Mouse (Mus musculus): Measurements from ENCODE around the gene Slc25a5. TPM values are rescaled to one million over a fixed set of nuclear protein-coding genes. Genes with fewer than 3 reads are reported as not detected.

The Slc25a5 gene
- polyA plus RNA-seq (2015; fragmentation: Nextera tagmentation; extraction: Ambion mirVana) = 691 and 733 TPM in 2 replicates

DNA sequence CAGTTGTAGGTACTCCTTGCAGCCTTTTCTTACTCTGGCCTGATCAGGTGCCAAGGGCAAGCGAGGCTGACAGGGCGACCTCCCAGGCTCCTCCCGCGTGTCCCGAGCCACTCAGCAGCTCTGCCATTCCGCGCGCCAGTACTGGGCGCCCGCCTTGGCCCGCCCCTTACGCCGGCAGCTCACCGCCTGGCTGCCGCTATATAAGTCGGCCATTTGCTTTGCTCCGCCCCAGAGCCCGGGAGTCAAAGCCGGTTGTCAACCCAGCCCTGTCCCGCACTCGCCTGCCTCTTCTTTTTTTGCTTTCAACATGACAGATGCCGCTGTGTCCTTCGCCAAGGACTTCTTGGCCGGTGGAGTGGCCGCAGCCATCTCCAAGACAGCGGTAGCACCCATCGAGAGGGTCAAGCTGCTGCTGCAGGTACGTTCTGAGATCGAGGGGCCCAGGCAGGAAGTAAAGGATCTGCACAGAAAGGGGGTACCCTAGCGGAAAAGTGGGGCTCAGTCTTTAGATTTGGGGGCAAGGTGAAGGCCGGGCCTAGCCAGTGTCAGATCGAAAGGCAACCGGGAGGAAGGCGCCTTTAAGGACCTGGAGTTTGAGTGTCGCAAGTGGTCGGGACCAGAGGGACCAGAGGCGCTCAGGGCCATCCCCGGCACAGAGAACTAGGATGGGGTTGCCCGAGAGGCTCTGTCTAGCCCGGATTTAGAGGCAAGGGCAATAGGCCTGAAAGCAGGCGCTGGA, at the start of gene Slc25a5:
Gene Slc25a5 (plus strand): TSS at position 228 of the 739 bp plus-strand sequence.
- H3K36me3 ChIP-seq (ENCODE audit: control insufficient read depth, insufficient read depth, low read length) = no peaks in the 10 kb centered on the region

DNA sequence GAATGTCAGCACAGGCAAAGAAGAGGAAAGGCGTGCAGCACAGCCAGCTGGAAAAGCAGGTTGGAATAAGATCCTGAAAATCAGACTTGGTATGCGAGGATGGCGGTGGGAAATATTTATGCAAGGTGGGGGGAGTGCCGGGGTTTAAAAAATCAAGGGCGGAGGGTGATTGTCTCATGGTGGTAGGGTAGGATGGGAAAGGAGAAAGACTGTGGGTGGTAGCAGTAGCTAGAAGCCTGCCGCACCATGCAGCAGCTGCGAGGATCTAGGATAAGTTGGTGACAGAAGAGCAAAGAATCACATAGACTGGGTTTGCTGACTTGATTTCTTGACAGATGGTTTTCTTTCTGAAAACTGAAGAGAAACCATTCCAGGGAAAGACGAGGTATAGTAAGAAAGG, 48.7 kb upstream of the Slc25a5 start:
- H3K27me3 ChIP-seq (ENCODE audit: control insufficient read depth, insufficient read depth, low read length) = no peaks in the 10 kb centered on the region
- no peak for ATAC-seq (ENCODE audit: insufficient read depth, low FRiP score)
- 75% methylated on average over 8 of the region's 8 CpGs for WGBS
- no peaks in the 10 kb centered on the region for H3K9me3 ChIP-seq (replicated peaks; ENCODE audit: control insufficient read depth, low read length)
- H3K27ac ChIP-seq (ENCODE audit: low read length) = no peak overlapping the region
- no peaks in the 10 kb centered on the region for H3K4me1 ChIP-seq (ENCODE audit: control insufficient read depth, insufficient read depth, low read length)
- no peak overlapping the region for H3K9ac ChIP-seq (ENCODE audit: low read length)
- H3K36me3 ChIP-seq (ENCODE audit: control insufficient read depth, insufficient read depth, low read length) = no peaks in the 10 kb centered on the region
- H3K4me3 ChIP-seq (replicated peaks; ENCODE audit: low read length) = no peak overlapping the region
- H3K4me2 ChIP-seq (ENCODE audit: low read depth, low read length) = no peak overlapping the region

More for the DNA sequence above, at the start of gene Slc25a5:
- peak within 1 kb of the TSS; percentile 68 for H3K4me3 ChIP-seq (replicated peaks; ENCODE audit: low read length)
- peak; percentile 92 for ATAC-seq (ENCODE audit: insufficient read depth, low FRiP score)
- H3K9me3 ChIP-seq (replicated peaks; ENCODE audit: control insufficient read depth, low read length) = no peaks in the 10 kb centered on the region
- peak within 1 kb of the TSS; percentile 58 for H3K4me2 ChIP-seq (ENCODE audit: low read depth, low read length)
- H3K9ac ChIP-seq (ENCODE audit: low read length) = peak within 1 kb of the TSS; percentile 80
- no peaks in the 10 kb centered on the region for H3K4me1 ChIP-seq (ENCODE audit: control insufficient read depth, insufficient read depth, low read length)
- H3K27ac ChIP-seq (ENCODE audit: low read length) = peak within 1 kb of the TSS; percentile 92
- H3K27me3 ChIP-seq (ENCODE audit: control insufficient read depth, insufficient read depth, low read length) = no peaks in the 10 kb centered on the region
- WGBS = 9% methylated on average over 41 of the region's 41 CpGs

DNA sequence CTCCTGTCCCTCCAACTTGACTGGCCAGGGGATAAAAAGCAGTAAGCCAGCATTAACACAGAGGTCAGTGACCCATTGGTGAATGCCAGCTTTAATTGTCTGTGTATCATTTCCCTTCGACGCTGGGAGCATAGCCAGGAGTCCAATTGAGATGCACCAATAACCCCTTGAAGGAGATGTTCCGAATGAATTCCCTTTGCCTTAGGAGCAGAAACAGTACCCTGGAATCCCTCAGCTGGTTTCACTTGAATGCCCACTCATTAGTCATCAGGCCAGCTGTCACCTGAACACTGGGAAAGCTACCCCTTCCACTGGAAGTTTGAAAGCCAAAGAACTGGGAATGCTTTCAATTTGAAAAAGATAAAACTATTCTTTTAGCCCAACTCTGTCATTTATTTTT, 46.9 kb upstream of the Slc25a5 start:
- Histone ChIP-seq H3K27me3 (ENCODE audit: control insufficient read depth, insufficient read depth, low read length) (no peaks in the 10 kb centered on the region), H3K27ac (ENCODE audit: low read length) (no peak overlapping the region), H3K9me3 (replicated peaks; ENCODE audit: control insufficient read depth, low read length) (no peaks in the 10 kb centered on the region), H3K4me1 (ENCODE audit: control insufficient read depth, insufficient read depth, low read length) (no peaks in the 10 kb centered on the region), H3K4me2 (ENCODE audit: low read depth, low read length) (no peak overlapping the region), H3K9ac (ENCODE audit: low read length) (no peak overlapping the region), H3K4me3 (replicated peaks; ENCODE audit: low read length) (no peak overlapping the region), H3K36me3 (ENCODE audit: control insufficient read depth, insufficient read depth, low read length) (no peaks in the 10 kb centered on the region)
- no peak for ATAC-seq (ENCODE audit: insufficient read depth, low FRiP score)
- 55% methylated on average over 3 of the region's 3 CpGs for WGBS

DNA sequence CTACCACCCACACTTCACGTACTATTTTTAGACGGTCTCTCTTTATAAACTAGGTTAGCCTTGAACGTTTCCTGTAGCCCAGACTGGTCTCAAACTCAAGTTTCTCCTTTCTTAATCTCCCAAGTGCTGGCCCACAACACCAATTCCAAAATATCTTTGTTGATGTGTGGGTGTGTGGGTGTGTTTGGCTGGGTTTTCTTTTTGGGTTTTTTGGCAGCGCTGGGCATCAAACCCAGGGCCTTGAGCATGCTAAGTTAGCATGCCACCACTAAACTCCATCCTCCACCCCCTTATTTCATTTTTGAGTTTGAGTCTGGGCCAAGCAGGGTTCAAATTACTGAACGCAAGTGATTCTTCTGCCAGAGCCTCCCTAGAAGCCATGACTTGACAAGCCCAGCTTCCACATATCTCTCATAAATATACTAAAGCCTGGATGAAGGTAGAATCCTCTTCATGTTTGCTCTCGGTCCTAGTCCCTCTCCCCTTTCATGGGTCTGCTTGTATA, 46.1 kb upstream of the Slc25a5 start:
- H3K9me3 ChIP-seq (replicated peaks; ENCODE audit: control insufficient read depth, low read length) = no peaks in the 10 kb centered on the region
- no peak for ATAC-seq (ENCODE audit: insufficient read depth, low FRiP score)
- no peak overlapping the region for H3K4me3 ChIP-seq (replicated peaks; ENCODE audit: low read length)
- WGBS = 61% methylated on average over 6 of the region's 6 CpGs
- H3K27ac ChIP-seq (ENCODE audit: low read length) = no peak overlapping the region
- no peak overlapping the region for H3K9ac ChIP-seq (ENCODE audit: low read length)
- no peaks in the 10 kb centered on the region for H3K36me3 ChIP-seq (ENCODE audit: control insufficient read depth, insufficient read depth, low read length)
- no peaks in the 10 kb centered on the region for H3K27me3 ChIP-seq (ENCODE audit: control insufficient read depth, insufficient read depth, low read length)
- H3K4me1 ChIP-seq (ENCODE audit: control insufficient read depth, insufficient read depth, low read length) = no peaks in the 10 kb centered on the region
- no peak overlapping the region for H3K4me2 ChIP-seq (ENCODE audit: low read depth, low read length)

DNA sequence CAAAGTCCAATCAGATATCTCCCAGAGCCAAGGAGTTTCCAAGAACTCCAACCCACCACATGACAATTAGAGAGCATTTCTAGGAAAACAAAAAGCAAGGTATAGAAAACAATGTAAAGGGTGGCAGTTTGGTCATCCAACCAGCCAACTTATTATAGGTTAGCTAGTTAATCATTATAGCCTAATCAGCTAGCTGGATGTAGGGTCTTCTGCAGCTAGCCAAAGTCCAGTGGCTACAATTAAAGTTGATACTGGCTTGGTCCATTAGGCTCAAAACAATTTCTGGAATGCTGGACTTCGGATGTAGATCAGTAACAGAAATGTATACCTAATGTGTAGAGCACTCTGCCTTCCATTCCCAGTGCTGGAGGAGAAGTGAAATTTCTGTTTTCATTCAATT, 44.9 kb upstream of the Slc25a5 start:
- Histone ChIP-seq H3K9me3 (replicated peaks; ENCODE audit: control insufficient read depth, low read length) (no peaks in the 10 kb centered on the region), H3K9ac (ENCODE audit: low read length) (no peak overlapping the region), H3K36me3 (ENCODE audit: control insufficient read depth, insufficient read depth, low read length) (no peaks in the 10 kb centered on the region), H3K4me3 (replicated peaks; ENCODE audit: low read length) (no peak overlapping the region), H3K27me3 (ENCODE audit: control insufficient read depth, insufficient read depth, low read length) (no peaks in the 10 kb centered on the region), H3K27ac (ENCODE audit: low read length) (no peak overlapping the region), H3K4me2 (ENCODE audit: low read depth, low read length) (no peak overlapping the region), H3K4me1 (ENCODE audit: control insufficient read depth, insufficient read depth, low read length) (no peaks in the 10 kb centered on the region)
- ATAC-seq (ENCODE audit: insufficient read depth, low FRiP score) = no peak
- 50% methylated on average over 1 of the region's 1 CpGs for WGBS

DNA sequence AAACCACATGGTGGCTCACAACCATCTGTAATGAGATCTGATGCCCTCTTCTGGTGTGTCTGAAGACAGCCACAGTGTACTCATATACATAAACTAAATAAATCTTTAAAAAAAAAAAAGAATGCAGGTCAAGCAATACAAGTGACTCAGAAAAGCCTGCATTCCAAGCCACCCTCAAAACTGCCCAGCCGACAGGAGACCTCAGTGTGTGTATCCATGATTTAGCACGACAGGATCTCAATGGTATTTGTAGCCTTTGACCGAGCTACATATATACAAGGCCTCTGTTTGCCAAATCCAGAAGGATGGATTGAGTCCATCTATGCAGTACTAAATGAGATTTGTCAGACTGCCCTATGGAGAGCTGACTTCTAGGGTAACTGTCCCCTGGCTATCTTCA, 42.9 kb upstream of the Slc25a5 start:
- WGBS = 81% methylated on average over 3 of the region's 3 CpGs
- Histone ChIP-seq H3K4me2 (ENCODE audit: low read depth, low read length) (no peak overlapping the region), H3K27me3 (ENCODE audit: control insufficient read depth, insufficient read depth, low read length) (no peaks in the 10 kb centered on the region), H3K9me3 (replicated peaks; ENCODE audit: control insufficient read depth, low read length) (no peaks in the 10 kb centered on the region), H3K4me3 (replicated peaks; ENCODE audit: low read length) (no peak overlapping the region), H3K9ac (ENCODE audit: low read length) (no peak overlapping the region), H3K27ac (ENCODE audit: low read length) (no peak overlapping the region), H3K36me3 (ENCODE audit: control insufficient read depth, insufficient read depth, low read length) (no peaks in the 10 kb centered on the region), H3K4me1 (ENCODE audit: control insufficient read depth, insufficient read depth, low read length) (no peaks in the 10 kb centered on the region)
- ATAC-seq (ENCODE audit: insufficient read depth, low FRiP score) = no peak

DNA sequence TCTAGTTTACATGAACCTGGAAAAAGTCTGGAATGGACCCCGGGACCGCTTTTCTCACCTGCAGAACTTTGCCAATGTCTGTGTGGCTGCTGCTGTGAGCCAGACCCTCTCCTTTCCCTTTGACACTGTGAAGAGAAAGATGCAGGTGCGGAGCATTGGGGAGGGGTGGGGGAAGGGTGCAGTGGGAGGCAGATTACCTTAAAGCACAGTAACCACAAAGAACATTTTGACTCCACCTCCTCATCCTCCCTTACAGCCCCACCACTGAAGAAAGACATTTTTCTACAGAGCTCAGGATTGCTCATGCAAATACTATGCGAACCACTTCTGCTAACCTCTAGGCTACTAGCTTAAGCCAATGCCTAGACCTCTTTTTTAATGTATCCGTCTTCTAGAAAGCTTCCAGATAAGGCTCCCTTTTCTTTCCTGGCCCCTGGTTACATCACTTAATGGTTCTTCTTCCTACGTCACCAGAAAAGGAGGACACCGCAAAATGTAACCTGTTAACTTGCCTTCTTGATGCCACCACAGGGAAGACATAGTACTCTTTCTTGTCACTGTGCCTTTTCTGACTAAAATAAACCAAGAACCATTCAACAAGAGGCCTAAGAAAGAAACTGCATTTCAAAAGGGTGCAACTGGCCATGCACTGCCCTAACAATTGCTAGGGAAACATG, 37.5 kb upstream of the Slc25a5 start:
- no peak for ATAC-seq (ENCODE audit: insufficient read depth, low FRiP score)
- no peaks in the 10 kb centered on the region for H3K36me3 ChIP-seq (ENCODE audit: control insufficient read depth, insufficient read depth, low read length)
- H3K9me3 ChIP-seq (replicated peaks; ENCODE audit: control insufficient read depth, low read length) = no peaks in the 10 kb centered on the region
- no peak overlapping the region for H3K9ac ChIP-seq (ENCODE audit: low read length)
- no peaks in the 10 kb centered on the region for H3K4me1 ChIP-seq (ENCODE audit: control insufficient read depth, insufficient read depth, low read length)
- no peak overlapping the region for H3K4me2 ChIP-seq (ENCODE audit: low read depth, low read length)
- H3K27me3 ChIP-seq (ENCODE audit: control insufficient read depth, insufficient read depth, low read length) = no peaks in the 10 kb centered on the region
- no peak overlapping the region for H3K4me3 ChIP-seq (replicated peaks; ENCODE audit: low read length)
- no peak overlapping the region for H3K27ac ChIP-seq (ENCODE audit: low read length)
- 73% methylated on average over 7 of the region's 7 CpGs for WGBS

DNA sequence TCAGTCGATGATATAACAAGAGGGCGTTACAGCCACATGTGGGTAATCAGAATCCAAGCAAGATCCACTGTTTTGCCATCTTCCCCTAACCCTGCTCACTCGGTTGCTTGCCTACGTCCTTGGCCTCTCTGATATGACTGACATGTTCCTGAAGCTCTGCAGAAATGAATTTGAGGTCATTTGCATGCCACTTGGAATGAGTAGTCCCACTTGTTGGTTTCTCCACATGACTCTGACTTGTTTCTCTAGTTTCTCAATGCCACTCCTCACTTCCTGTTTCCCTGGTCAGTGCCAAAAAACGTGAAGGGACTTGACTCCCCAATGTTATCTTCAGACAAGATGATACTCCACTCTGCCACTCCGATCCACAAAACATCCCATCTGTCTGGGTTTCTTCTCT, 36.9 kb upstream of the Slc25a5 start:
- no peaks in the 10 kb centered on the region for H3K27me3 ChIP-seq (ENCODE audit: control insufficient read depth, insufficient read depth, low read length)
- H3K4me3 ChIP-seq (replicated peaks; ENCODE audit: low read length) = no peak overlapping the region
- H3K9ac ChIP-seq (ENCODE audit: low read length) = no peak overlapping the region
- H3K27ac ChIP-seq (ENCODE audit: low read length) = no peak overlapping the region
- WGBS = 64% methylated on average over 6 of the region's 6 CpGs
- no peaks in the 10 kb centered on the region for H3K36me3 ChIP-seq (ENCODE audit: control insufficient read depth, insufficient read depth, low read length)
- no peaks in the 10 kb centered on the region for H3K9me3 ChIP-seq (replicated peaks; ENCODE audit: control insufficient read depth, low read length)
- ATAC-seq (ENCODE audit: insufficient read depth, low FRiP score) = no peak
- no peaks in the 10 kb centered on the region for H3K4me1 ChIP-seq (ENCODE audit: control insufficient read depth, insufficient read depth, low read length)
- H3K4me2 ChIP-seq (ENCODE audit: low read depth, low read length) = no peak overlapping the region

DNA sequence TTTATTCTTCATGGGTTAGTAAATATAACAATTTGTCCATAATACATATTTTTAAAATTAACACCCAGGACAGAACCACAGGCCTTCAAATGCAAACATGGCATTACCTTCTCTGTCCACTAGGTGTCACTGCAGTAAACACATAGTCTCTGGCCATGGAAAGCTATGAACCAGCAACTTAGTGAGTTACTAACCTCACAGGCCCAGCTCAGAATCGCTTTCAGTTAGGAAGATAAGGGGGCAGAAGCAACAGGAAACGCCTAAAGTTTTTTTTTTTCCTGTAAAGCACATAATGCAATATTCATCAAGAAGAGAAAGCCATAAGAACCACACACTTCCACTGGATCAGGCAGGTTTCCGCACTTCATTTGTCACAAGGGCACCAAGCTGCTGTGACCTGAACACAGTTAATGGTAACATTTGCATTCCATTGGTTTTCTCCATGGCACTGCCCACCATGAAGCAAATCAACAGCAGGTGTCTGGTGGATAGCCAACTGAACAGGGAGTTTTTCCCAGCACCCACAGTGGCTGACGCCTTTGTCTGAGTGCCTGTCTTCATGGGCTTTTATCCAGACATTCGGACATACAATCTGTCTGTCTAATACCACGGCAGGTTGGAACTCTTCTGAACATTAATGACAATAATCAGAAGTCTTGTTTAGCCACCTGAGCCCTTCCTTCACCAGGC, 34.4 kb upstream of the Slc25a5 start:
- Histone ChIP-seq H3K36me3 (ENCODE audit: control insufficient read depth, insufficient read depth, low read length) (no peaks in the 10 kb centered on the region), H3K9ac (ENCODE audit: low read length) (no peak overlapping the region), H3K27ac (ENCODE audit: low read length) (no peak overlapping the region), H3K4me2 (ENCODE audit: low read depth, low read length) (no peak overlapping the region), H3K9me3 (replicated peaks; ENCODE audit: control insufficient read depth, low read length) (no peaks in the 10 kb centered on the region), H3K4me1 (ENCODE audit: control insufficient read depth, insufficient read depth, low read length) (no peaks in the 10 kb centered on the region), H3K4me3 (replicated peaks; ENCODE audit: low read length) (no peak overlapping the region), H3K27me3 (ENCODE audit: control insufficient read depth, insufficient read depth, low read length) (no peaks in the 10 kb centered on the region)
- ATAC-seq (ENCODE audit: insufficient read depth, low FRiP score) = no peak
- 59% methylated on average over 6 of the region's 6 CpGs for WGBS

Measured in stomach, embryonic 16.5 days (tissue).